Mouse (Mus musculus): ENCODE measurements around the gene Egln3. TPM values are rescaled to one million over a fixed set of nuclear protein-coding genes. Genes with fewer than 3 reads are reported as not detected.

Egln3 gene
- total and polyA plus RNA-seq, 3 experiments, result 0.11 TPM; not detected in 2

DNA sequence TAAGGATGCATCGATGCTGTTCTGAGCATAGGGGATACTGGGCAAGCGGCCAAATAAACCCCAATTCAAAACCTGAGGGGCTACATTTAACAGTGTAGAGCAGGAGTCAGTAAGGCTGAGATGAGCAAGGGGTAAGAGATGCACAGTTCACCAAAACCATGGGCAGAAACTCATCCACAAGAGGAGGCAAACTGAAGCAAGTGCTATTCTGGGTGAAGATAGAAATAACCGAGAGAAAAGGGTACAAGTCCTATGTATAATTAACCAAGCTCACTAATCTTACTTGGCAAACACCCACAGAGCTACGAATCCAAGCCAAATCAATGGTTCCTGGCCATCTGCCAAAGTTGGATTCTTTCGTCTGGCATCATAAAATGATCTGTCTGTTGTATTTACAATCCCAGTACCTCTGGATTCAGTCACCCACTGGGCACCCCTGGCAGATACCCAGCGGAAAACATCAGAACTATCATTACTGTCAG is 6.3 kb downstream of the Egln3 start:
- H3K36me3 ChIP-seq (replicated peaks in 1 of 2; ENCODE audit: control insufficient read depth in 1 of 2, insufficient read depth in 1 of 2, low read length in 1 of 2), result no peaks in the 10 kb centered on the region
- TF ChIP-seq KAT2A (IDR thresholded peaks at IDR 0.05; ENCODE audit: insufficient replicate concordance, low read length) (no peak), EP300 (IDR thresholded peaks at IDR 0.05; ENCODE audit: low read length) (no peak)
- H3K4me2 ChIP-seq (ENCODE audit: insufficient read depth, low read depth, poor library complexity, severe bottlenecking), result peak overlapping the region; percentile 85
- in situ Hi-C loops (cut with MboI; ENCODE audit: low pct_ligation_motif_present, low pct_unique_long_range_greater_than_20kb, low sequenced_read_pairs), result no loop called here
- dilution Hi-C loops (cut with MboI; ENCODE audit: extremely low pct_ligation_motif_present, extremely low pct_unique_long_range_greater_than_20kb, low sequenced_read_pairs), result no loop called here
- H3K79me2 ChIP-seq (replicated peaks; ENCODE audit: control insufficient read depth, extremely low read depth, insufficient read depth, poor library complexity, severe bottlenecking), result no peaks in the 10 kb centered on the region
- DNase-seq (ENCODE audit: extremely low read depth), result no peak
- H3K27ac ChIP-seq (ENCODE audit: insufficient read depth, low read depth), result no peak overlapping the region
- H3K4me3 ChIP-seq (replicated peaks in 1 of 3; ENCODE audit: low read depth in 2 of 3, low read length in 2 of 3, poor library complexity in 1 of 3), result no peak overlapping the region
- peaks cover 0 to 13% of the 10 kb centered on the region in 2 experiments; a peak in 2 of 4 replicates for H3K4me1 ChIP-seq (ENCODE audit: control insufficient read depth in 1 of 2, insufficient read depth in 2 of 2)
- no peaks in the 10 kb centered on the region for H3K27me3 ChIP-seq (replicated peaks)
- H3K9ac ChIP-seq (ENCODE audit: insufficient read depth, low read depth), result no peak overlapping the region
- no peaks in the 10 kb centered on the region for H3K9me3 ChIP-seq (replicated peaks; ENCODE audit: low read length)

DNA sequence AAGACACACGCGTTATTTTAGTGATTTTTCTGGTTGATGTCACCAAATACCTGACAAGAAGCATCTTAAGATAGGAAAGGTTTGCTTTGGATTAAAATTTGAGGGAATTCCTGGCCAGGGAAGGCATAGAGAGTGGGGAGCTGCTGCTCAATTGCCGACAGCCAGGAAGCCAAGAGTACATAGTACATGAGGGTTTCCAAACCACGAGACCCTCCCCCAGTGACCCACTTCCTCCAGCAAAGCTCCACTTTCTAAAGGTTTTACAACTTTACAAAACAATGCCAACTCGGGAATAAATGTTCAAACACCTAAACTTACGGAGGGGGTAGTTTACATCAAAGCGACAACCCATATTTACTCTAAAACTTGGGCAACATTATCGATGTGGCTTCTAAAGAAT is 6.8 kb downstream of the Egln3 start:
- H3K4me1 ChIP-seq (ENCODE audit: control insufficient read depth in 1 of 2, insufficient read depth in 2 of 2), result peaks cover 0 to 13% of the 10 kb centered on the region in 2 experiments; a peak in 2 of 4 replicates
- no peak overlapping the region for H3K9ac ChIP-seq (ENCODE audit: insufficient read depth, low read depth)
- H3K4me2 ChIP-seq (ENCODE audit: insufficient read depth, low read depth, poor library complexity, severe bottlenecking), result no peak overlapping the region
- DNase-seq (ENCODE audit: extremely low read depth), result no peak
- no peak overlapping the region for H3K27ac ChIP-seq (ENCODE audit: insufficient read depth, low read depth)
- TF ChIP-seq GABPA (IDR thresholded peaks at IDR 0.05; ENCODE audit: insufficient replicate concordance, low read depth, low read length) (no peak), PAX5 (IDR thresholded peaks at IDR 0.05; ENCODE audit: low read length) (no peak), MAZ (IDR thresholded peaks at IDR 0.05; ENCODE audit: low read depth, low read length) (no peak), CHD1 (IDR thresholded peaks at IDR 0.05; ENCODE audit: low read depth, low read length) (no peak), SIN3A (IDR thresholded peaks at IDR 0.05; ENCODE audit: low read length) (no peak), ZMIZ1 (IDR thresholded peaks at IDR 0.05; ENCODE audit: low read depth, low read length) (no peak), HCFC1 (IDR thresholded peaks at IDR 0.05; ENCODE audit: low read depth, low read length) (no peak), ELF1 (IDR thresholded peaks at IDR 0.05; ENCODE audit: low read depth, low read length) (no peak), E2F4 (IDR thresholded peaks at IDR 0.05; ENCODE audit: insufficient replicate concordance, low read depth, low read length) (no peak), MYC (IDR thresholded peaks at IDR 0.05; ENCODE audit: low read depth, low read length) (no peak), POLR2A (IDR thresholded peaks at IDR 0.05; ENCODE audit: low read depth, low read length) (no peak), ETS1 (conservative IDR thresholded peaks at IDR 0.05; ENCODE audit: low read depth, low read length) (no peak), RCOR1 (conservative IDR thresholded peaks at IDR 0.05; ENCODE audit: low read depth, low read length) (no peak), CTCF (conservative IDR thresholded peaks at IDR 0.05 in 1 of 2, IDR thresholded peaks at IDR 0.05 in 1 of 2; ENCODE audit: low read depth in 2 of 2, low read length in 2 of 2) (no peak), POLR2AphosphoS2 (IDR thresholded peaks at IDR 0.05; ENCODE audit: low read depth, low read length) (no peak), MXI1 (IDR thresholded peaks at IDR 0.05; ENCODE audit: low read depth, low read length) (no peak)
- no peaks in the 10 kb centered on the region for H3K36me3 ChIP-seq (replicated peaks in 1 of 2; ENCODE audit: control insufficient read depth in 1 of 2, insufficient read depth in 1 of 2, low read length in 1 of 2)
- H3K9me3 ChIP-seq (replicated peaks; ENCODE audit: low read length), result no peaks in the 10 kb centered on the region
- dilution Hi-C loops (cut with MboI; ENCODE audit: extremely low pct_ligation_motif_present, extremely low pct_unique_long_range_greater_than_20kb, low sequenced_read_pairs), result no loop called here
- H3K4me3 ChIP-seq (replicated peaks in 1 of 3; ENCODE audit: low read depth in 2 of 3, low read length in 2 of 3, poor library complexity in 1 of 3), result no peak overlapping the region
- in situ Hi-C loops (cut with MboI; ENCODE audit: low pct_ligation_motif_present, low pct_unique_long_range_greater_than_20kb, low sequenced_read_pairs), result no loop called here
- no peaks in the 10 kb centered on the region for H3K79me2 ChIP-seq (replicated peaks; ENCODE audit: control insufficient read depth, extremely low read depth, insufficient read depth, poor library complexity, severe bottlenecking)
- no peaks in the 10 kb centered on the region for H3K27me3 ChIP-seq (replicated peaks)
